Mouse (Mus musculus) CH12.LX (cell line): ENCODE results near the gene Ccdc69.

Experiments used
- CTCF ChIP-seq, 2 experiments: IDR thresholded peaks in 1 of 2; conservative IDR thresholded peaks in 1 of 2; 2 replicates each; pipeline ENCODE4 v1.5.1; 2011 to 2012; ENCODE audit warnings: low read depth in 2 of 2, low read length in 2 of 2, improper control_type of control experiment in 1 of 2, inconsistent platforms in 1 of 2, mild to moderate bottlenecking in 1 of 2, moderate library complexity in 1 of 2
- EP300 ChIP-seq: IDR thresholded peaks from 2 replicates; pipeline ENCODE4 v1.6.1; 2011; ENCODE audit warnings: low read length, improper control_type of control experiment
- MAZ ChIP-seq: IDR thresholded peaks from 2 replicates; pipeline ENCODE4 v1.6.1; 2012; ENCODE audit warnings: low read depth, mild to moderate bottlenecking, inconsistent platforms, low read length, improper control_type of control experiment, moderate library complexity
- POLR2A ChIP-seq: IDR thresholded peaks from 2 replicates; pipeline ENCODE4 v1.6.1; 2011; ENCODE audit warnings: low read depth, mild to moderate bottlenecking, improper control_type of control experiment, low read length
- ZC3H11A ChIP-seq: IDR thresholded peaks from 2 replicates; pipeline ENCODE4 v1.6.1; 2012; ENCODE audit warnings: low read depth, mild to moderate bottlenecking, inconsistent platforms, low read length, improper control_type of control experiment

- TF ChIP-seq POLR2A (no peak), CTCF (conservative IDR thresholded peaks at IDR 0.05 in 1 of 2, IDR thresholded peaks at IDR 0.05 in 1 of 2; ENCODE audit: low read depth in 2 of 2, low read length in 2 of 2) (no peak), ZC3H11A (no peak), EP300 (no peak), MAZ (no peak)
These were observed 28.7 kb upstream of the Ccdc69 start for GRCm38 (mm10) chr11:55106636-55107035.
